Mouse (Mus musculus) small intestine, adult 2 months (tissue): Measurements from ENCODE around the gene Vash2. TPM values are rescaled to one million over a fixed set of nuclear protein-coding genes. Genes with fewer than 3 reads are reported as not detected.

ENCODE experiments used
- H3K27ac ChIP-seq: fragments of 200-500 bp; 2 replicates; pipeline ENCODE4 v1.5.1; 2012; ENCODE audit warnings: low read depth, low read length, control low read depth, inconsistent platforms; ENCODE audit not compliant: insufficient read depth
- H3K27me3 ChIP-seq: fragments of 200-500 bp; 2 replicates; pipeline ENCODE4 v1.6.1; 2012; ENCODE audit warnings: mild to moderate bottlenecking, moderate library complexity, low read length, inconsistent platforms; ENCODE audit not compliant: control insufficient read depth, insufficient read depth
- H3K36me3 ChIP-seq: fragments of 200-500 bp; 2 replicates; pipeline ENCODE4 v1.6.1; 2012; ENCODE audit warnings: mild to moderate bottlenecking, low read length, control low read depth, inconsistent platforms; ENCODE audit not compliant: control insufficient read depth, insufficient read depth
- H3K4me1 ChIP-seq: fragments of 200-500 bp; 2 replicates; pipeline ENCODE4 v1.6.1; 2012; ENCODE audit warnings: low read length, inconsistent platforms, mixed read lengths; ENCODE audit not compliant: control insufficient read depth, insufficient read depth, insufficient read length
- H3K4me3 ChIP-seq: fragments of 200-500 bp; 2 replicates; pipeline ENCODE4 v1.5.1; 2012; ENCODE audit warnings: low read depth, mild to moderate bottlenecking, control low read depth, inconsistent platforms, low read length, moderate library complexity
- CTCF ChIP-seq: fragments of 200-500 bp; IDR thresholded peaks from 2 replicates; pipeline ENCODE4 v1.5.1; 2012; ENCODE audit warnings: low read depth, mild to moderate bottlenecking, control low read depth, inconsistent platforms, low read length, moderate library complexity, mixed read lengths; ENCODE audit not compliant: insufficient replicate concordance, insufficient read length; ENCODE audit errors: extremely low read depth
- POLR2A ChIP-seq: fragments of 200-500 bp; IDR thresholded peaks from 2 replicates; pipeline ENCODE4 v1.6.1; 2012; ENCODE audit warnings: low read depth, mild to moderate bottlenecking, control low read depth, inconsistent platforms, low read length, moderate library complexity
- WGBS: fragments of 180-500 bp; shearing (Covaris S2); methylation state at CpG from one replicate; pipeline ENCODE4 v1.1.7; 2018; 5-methylcytosine and 5-hydroxymethylcytosine counted together
- polyA plus RNA-seq: library from polyadenylated mRNA; depleted of rRNA; stranded (reverse); fragments of >200 nt; gene quantifications from 2 replicates; pipeline ENCODE4 v1.2.3, GENCODE M21; 2012; rRNA removed

Gene Vash2
- polyA plus RNA-seq, 1 experiment = 0.76 TPM

DNA sequence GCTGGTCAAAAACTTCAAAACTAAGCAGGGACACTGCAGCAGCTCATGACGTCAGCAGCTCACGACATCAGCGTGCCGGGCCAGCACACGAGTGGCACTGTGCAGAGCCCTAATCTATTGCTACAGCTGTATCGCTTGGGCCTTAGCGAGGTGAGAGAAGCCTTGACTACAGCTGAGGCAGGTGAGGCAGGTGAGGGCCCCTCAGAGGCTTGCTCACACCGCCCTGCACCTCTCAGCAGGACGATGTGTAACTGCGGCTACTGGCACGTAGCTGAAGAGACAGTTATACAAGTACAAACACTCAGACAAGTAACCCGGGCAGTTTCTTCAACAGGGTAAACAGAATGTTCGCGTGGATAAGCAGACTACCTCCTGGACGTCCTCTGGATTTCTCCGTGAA, 74.4 kb downstream of the Vash2 start:
- WGBS = 87% methylated on average over 16 of the region's 16 CpGs
- TF ChIP-seq POLR2A (no peak), CTCF (no peak)
- Histone ChIP-seq H3K27me3 (no peaks in the 10 kb centered on the region), H3K4me3 (no peak overlapping the region), H3K4me1 (no peaks in the 10 kb centered on the region; the same call in 1 of the 2 replicates), H3K27ac (no peak overlapping the region), H3K36me3 (peaks cover 15% of the 10 kb centered on the region)

- Histone ChIP-seq H3K4me1 (peaks cover 2% of the 10 kb centered on the region; the same call in 1 of the 2 replicates), H3K27me3 (no peaks in the 10 kb centered on the region), H3K36me3 (peaks cover 15% of the 10 kb centered on the region), H3K27ac (no peak overlapping the region), H3K4me3 (no peak overlapping the region)
- WGBS = 88% methylated on average over 3 of the region's 3 CpGs
- TF ChIP-seq CTCF (no peak), POLR2A (no peak)
Observed at GRCm38 (mm10) chr1:190904136-190904535, 75.0 kb downstream of the Vash2 start.

- Histone ChIP-seq H3K27ac (no peak overlapping the region), H3K36me3 (peaks cover 27% of the 10 kb centered on the region), H3K4me1 (peaks cover 10% of the 10 kb centered on the region; the same call in 1 of the 2 replicates), H3K27me3 (no peaks in the 10 kb centered on the region), H3K4me3 (no peak overlapping the region)
- TF ChIP-seq CTCF = no peak
- TF ChIP-seq POLR2A = no peak
- 79% methylated on average over 2 of the region's 2 CpGs for WGBS
Observed at GRCm38 (mm10) chr1:190901082-190901481, 78.0 kb downstream of the Vash2 start.

DNA sequence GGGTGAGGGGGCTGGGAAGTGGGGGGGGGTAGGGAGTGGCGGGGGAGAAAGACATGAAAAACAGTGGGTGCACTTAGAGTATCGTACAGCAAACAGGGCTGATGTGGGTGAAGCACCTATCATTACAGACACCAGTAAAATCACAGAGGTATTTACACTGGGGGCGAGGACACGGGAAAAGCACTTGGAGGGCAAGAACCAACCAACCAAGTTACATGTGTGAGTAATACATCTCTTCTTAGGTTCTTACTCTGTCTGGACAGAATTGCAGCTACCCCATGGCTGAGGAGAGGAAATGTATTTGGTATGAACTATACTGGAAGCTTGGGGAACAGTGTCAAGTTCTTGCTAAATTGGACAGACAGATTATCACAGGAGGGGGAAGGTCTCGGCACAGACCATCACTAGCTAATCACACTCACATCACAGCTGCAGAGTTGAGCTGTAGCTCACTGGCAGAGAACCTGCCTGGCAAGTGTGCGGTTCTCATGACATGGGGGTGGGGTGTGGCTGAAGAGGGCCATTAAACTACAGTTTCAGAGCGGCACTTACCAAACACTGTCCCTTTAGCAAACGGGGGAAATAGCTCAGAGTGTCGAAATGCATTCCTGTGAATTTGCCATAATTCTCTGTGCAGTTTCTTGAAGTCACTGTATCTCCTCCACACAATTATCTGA, 80.1 kb downstream of the Vash2 start:
- no peak overlapping the region for H3K27ac ChIP-seq
- peaks cover 10% of the 10 kb centered on the region; the same call in 1 of the 2 replicates for H3K4me1 ChIP-seq
- H3K27me3 ChIP-seq = no peaks in the 10 kb centered on the region
- TF ChIP-seq POLR2A = no peak
- no peak for TF ChIP-seq CTCF
- H3K4me3 ChIP-seq = no peak overlapping the region
- WGBS = 45% methylated on average over 9 of the region's 9 CpGs
- peaks cover 23% of the 10 kb centered on the region for H3K36me3 ChIP-seq

DNA sequence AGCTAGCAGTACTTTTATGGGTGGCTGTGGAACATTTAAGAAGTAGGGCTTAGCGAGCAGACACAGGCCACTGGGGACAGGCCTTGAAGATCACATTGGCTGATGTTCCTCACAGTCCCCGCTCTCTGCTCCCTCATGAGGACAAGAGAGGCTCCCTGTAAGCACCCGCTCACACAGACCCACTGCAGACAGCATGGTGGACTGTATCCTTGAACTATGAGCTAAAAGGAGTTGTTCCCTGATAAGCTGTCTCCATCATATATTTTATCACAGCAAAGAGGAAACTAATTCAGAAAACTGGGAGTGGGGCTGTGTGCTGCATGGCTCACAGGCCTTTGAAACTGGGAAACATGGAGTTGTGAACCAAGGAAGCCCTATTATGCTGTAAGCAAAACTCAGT, 80.9 kb downstream of the Vash2 start:
- peaks cover 10% of the 10 kb centered on the region; the same call in 1 of the 2 replicates for H3K4me1 ChIP-seq
- no peak overlapping the region for H3K27ac ChIP-seq
- 78% methylated on average over 3 of the region's 3 CpGs for WGBS
- TF ChIP-seq POLR2A (no peak), CTCF (no peak)
- no peaks in the 10 kb centered on the region for H3K27me3 ChIP-seq
- H3K36me3 ChIP-seq = peaks cover 17% of the 10 kb centered on the region
- H3K4me3 ChIP-seq = no peak overlapping the region

Other genes starting within 250 kb of the Vash2 start
- gene Rps6kc1, start 67.5 kb downstream of the Vash2 start, polyA plus RNA-seq = 2.2 and 7.1 TPM in 2 replicates
- 6.7 and 19.6 TPM in 2 replicates for gene Angel2, start 54.2 kb downstream of the Vash2 start, polyA plus RNA-seq
- gene Flvcr1, start 46.9 kb upstream of the Vash2 start, polyA plus RNA-seq = 37.3 and 86.3 TPM in 2 replicates
- not detected in 2 replicates for gene Spata45, start 57.3 kb upstream of the Vash2 start, polyA plus RNA-seq
- 0.65 and 2.0 TPM in 2 replicates for gene Tatdn3, start 83.6 kb upstream of the Vash2 start, polyA plus RNA-seq
- gene Nsl1, start 83.7 kb upstream of the Vash2 start, polyA plus RNA-seq = 1.4 and 1.6 TPM in 2 replicates
- 5.7 and 11.5 TPM in 2 replicates for gene Batf3, start 118.6 kb upstream of the Vash2 start, polyA plus RNA-seq
- not detected in 2 replicates for gene Fam71a, start 185.5 kb upstream of the Vash2 start, polyA plus RNA-seq
- gene Atf3, start 238.7 kb upstream of the Vash2 start, polyA plus RNA-seq = 7.8 and 41.0 TPM in 2 replicates